Mouse (Mus musculus) hindbrain, embryonic 15.5 days (tissue): Measurements from ENCODE around the gene Rmnd5b. TPM values are rescaled to one million over a fixed set of nuclear protein-coding genes. Genes with fewer than 3 reads are reported as not detected.

ENCODE experiments used
- ATAC-seq: fragments of 200-750 bp; cut with Nextera tagmentation; 2 replicates; pipeline ENCODE4 v1.8.0; 2017; ENCODE audit warnings: low read depth, moderate number of reproducible peaks, moderate TSS enrichment; ENCODE audit not compliant: low FRiP score
- H3K27ac ChIP-seq: fragments of 300-500 bp; sonication (generic); replicated peaks from 2 replicates; pipeline ENCODE4 v1.5.1; 2015; ENCODE audit warnings: mild to moderate bottlenecking, inconsistent platforms
- H3K27me3 ChIP-seq: fragments of 300-500 bp; sonication (generic); 2 replicates; pipeline ENCODE4 v1.6.1; 2015; ENCODE audit warnings: control low read depth, inconsistent platforms
- H3K36me3 ChIP-seq: fragments of 300-500 bp; sonication (generic); 2 replicates; pipeline ENCODE4 v1.6.1; 2015; ENCODE audit warnings: control low read depth, inconsistent platforms
- H3K4me1 ChIP-seq: fragments of 300-500 bp; sonication (generic); replicated peaks from 2 replicates; pipeline ENCODE4 v1.6.1; 2015; ENCODE audit warnings: control low read depth, inconsistent platforms
- H3K4me2 ChIP-seq: fragments of 300-500 bp; sonication (generic); 2 replicates; pipeline ENCODE4 v1.6.1; 2015; ENCODE audit warnings: moderate library complexity, mild to moderate bottlenecking, inconsistent platforms
- H3K4me3 ChIP-seq: fragments of 300-500 bp; sonication (generic); 2 replicates; pipeline ENCODE4 v1.5.1; 2015; ENCODE audit warnings: mild to moderate bottlenecking, inconsistent platforms
- H3K9ac ChIP-seq: fragments of 300-500 bp; sonication (generic); 2 replicates; pipeline ENCODE4 v1.6.1; 2015; ENCODE audit warnings: inconsistent platforms
- H3K9me3 ChIP-seq: fragments of 300-500 bp; sonication (generic); 2 replicates; pipeline ENCODE4 v1.6.1; 2016; ENCODE audit warnings: control low read depth, inconsistent platforms
- WGBS: fragments of 180-500 bp; shearing (Covaris S2); methylation state at CpG from one replicate; pipeline ENCODE4 v1.1.7; 2015; 5-methylcytosine and 5-hydroxymethylcytosine counted together
- polyA plus RNA-seq: library from polyadenylated mRNA; unstranded; fragments of >200 nt; fragmentation: Nextera tagmentation; extraction: Ambion mirVana; gene quantifications from 2 replicates; pipeline ENCODE4 v1.2.1, GENCODE M21; 2015

Gene Rmnd5b
- polyA plus RNA-seq, 1 experiment from 2014 or later = 79.6 TPM

GRCm38 (mm10) chr11:51646751-51647667 lies 11.3 kb upstream of the Rmnd5b start:
- no peak for ATAC-seq
- 69% methylated on average over 15 of the region's 15 CpGs for WGBS
- Histone ChIP-seq H3K9ac (no peak overlapping the region), H3K4me1 (peaks cover 42% of the 10 kb centered on the region), H3K4me3 (no peak overlapping the region), H3K4me2 (0 out of 2 replicates have a peak overlapping the region, but pooled peaks have one; percentile 6), H3K36me3 (0 out of 2 replicates have a peak, but pooled peaks cover 9% of the 10 kb centered on the region), H3K27ac (peak overlapping the region; percentile 7), H3K9me3 (no peaks in the 10 kb centered on the region), H3K27me3 (peaks cover 3% of the 10 kb centered on the region; the same call in 1 of the 2 replicates)

DNA sequence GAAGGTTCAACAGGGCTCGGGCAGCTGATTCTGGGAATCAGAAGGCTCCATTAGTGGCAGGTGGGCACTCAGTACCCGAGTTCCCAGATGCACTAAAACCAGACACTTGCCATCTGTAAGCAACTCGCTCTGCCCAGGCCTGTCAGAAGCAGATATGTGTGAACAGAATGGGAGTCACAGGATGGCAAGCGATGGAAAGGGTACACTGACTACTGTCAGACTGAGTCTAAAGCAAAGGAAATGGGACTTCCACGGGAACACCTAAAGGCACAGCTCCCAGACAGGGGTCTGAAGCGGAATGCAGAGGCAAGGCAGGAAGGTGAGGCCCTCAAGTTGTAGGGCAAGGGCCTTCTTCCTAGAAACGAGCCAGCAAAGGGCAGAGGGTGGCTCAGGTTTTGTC lies 10.5 kb upstream of the Rmnd5b start:
- 84% methylated on average over 7 of the region's 7 CpGs for WGBS
- Histone ChIP-seq H3K9me3 (no peaks in the 10 kb centered on the region), H3K9ac (no peak overlapping the region), H3K4me2 (no peak overlapping the region), H3K4me1 (peaks cover 42% of the 10 kb centered on the region), H3K27me3 (no peaks in the 10 kb centered on the region), H3K27ac (no peak overlapping the region), H3K36me3 (0 out of 2 replicates have a peak, but pooled peaks cover 9% of the 10 kb centered on the region), H3K4me3 (no peak overlapping the region)
- no peak for ATAC-seq

- no peaks in the 10 kb centered on the region for H3K9me3 ChIP-seq
- peaks cover 40% of the 10 kb centered on the region for H3K4me1 ChIP-seq
- H3K27ac ChIP-seq = no peak overlapping the region
- no peak; the same call in 1 of the 2 replicates for ATAC-seq
- 71% methylated on average over 13 of the region's 13 CpGs for WGBS
- no peaks in the 10 kb centered on the region for H3K27me3 ChIP-seq
- 0 out of 2 replicates have a peak, but pooled peaks cover 9% of the 10 kb centered on the region for H3K36me3 ChIP-seq
- no peak overlapping the region for H3K9ac ChIP-seq
- H3K4me2 ChIP-seq = no peak overlapping the region
- no peak overlapping the region for H3K4me3 ChIP-seq
Observed at GRCm38 (mm10) chr11:51645293-51645692, 9.6 kb upstream of the Rmnd5b start.

DNA sequence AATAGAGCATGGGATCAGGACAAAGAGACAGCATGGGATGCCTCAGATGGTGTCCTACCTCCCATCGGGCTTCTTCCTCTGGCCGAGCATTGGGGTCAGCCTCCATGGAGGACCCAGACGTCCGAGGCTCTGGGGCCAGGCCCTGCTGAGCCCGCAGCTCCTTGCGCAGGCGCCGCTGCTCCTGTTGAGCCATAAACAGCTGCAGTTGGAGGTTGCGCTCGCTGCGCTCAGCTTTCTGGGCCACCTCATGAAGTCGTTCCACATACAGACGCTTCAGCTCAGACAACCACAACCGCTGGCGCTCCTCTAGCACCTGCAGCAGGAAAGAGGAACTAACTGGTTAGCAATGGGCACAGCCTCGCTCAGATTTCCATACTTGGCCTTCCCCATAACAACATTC lies 8.5 kb upstream of the Rmnd5b start:
- no peak overlapping the region; the same call in 1 of the 2 replicates for H3K27ac ChIP-seq
- no peak overlapping the region for H3K4me2 ChIP-seq
- peaks cover 29% of the 10 kb centered on the region for H3K4me1 ChIP-seq
- no peaks in the 10 kb centered on the region for H3K9me3 ChIP-seq
- 70% methylated on average over 16 of the region's 16 CpGs for WGBS
- no peak overlapping the region for H3K9ac ChIP-seq
- 0 out of 2 replicates have a peak, but pooled peaks cover 9% of the 10 kb centered on the region for H3K36me3 ChIP-seq
- no peaks in the 10 kb centered on the region for H3K27me3 ChIP-seq
- H3K4me3 ChIP-seq = no peak overlapping the region
- ATAC-seq = no peak

DNA sequence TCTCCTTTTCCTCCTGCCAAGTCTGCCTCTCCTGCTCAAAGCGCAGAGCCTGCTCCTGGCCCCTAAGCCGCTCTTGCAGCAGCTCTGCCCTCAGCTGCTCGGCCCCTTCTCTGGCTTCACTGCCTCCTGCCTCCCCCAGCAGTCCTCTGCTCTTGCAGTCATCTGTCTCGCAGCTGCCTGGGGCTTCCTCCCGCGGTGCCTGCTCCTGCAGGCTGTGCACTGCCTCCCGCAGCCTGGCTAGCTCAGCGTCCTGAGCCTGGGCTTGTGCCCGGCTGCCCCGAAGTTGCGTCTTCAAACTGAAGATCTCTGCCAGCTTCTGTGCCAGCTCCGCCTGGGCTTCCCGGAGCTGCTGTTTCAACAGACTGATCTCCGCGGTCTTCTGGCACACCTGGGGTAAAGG lies 8.1 kb upstream of the Rmnd5b start:
- no peak for ATAC-seq
- 0 out of 2 replicates have a peak overlapping the region, but pooled peaks have one; percentile 0 for H3K27ac ChIP-seq
- 51% methylated on average over 15 of the region's 15 CpGs for WGBS
- H3K4me1 ChIP-seq = peaks cover 25% of the 10 kb centered on the region; the same call in 1 of the 2 replicates
- H3K9me3 ChIP-seq = no peaks in the 10 kb centered on the region
- H3K4me3 ChIP-seq = no peak overlapping the region
- 0 out of 2 replicates have a peak overlapping the region, but pooled peaks have one; percentile 9 for H3K4me2 ChIP-seq
- 0 out of 2 replicates have a peak, but pooled peaks cover 9% of the 10 kb centered on the region for H3K36me3 ChIP-seq
- H3K9ac ChIP-seq = no peak overlapping the region
- H3K27me3 ChIP-seq = no peaks in the 10 kb centered on the region

GRCm38 (mm10) chr11:51643202-51643601 lies 7.5 kb upstream of the Rmnd5b start:
- H3K4me2 ChIP-seq = no peak overlapping the region
- ATAC-seq = no peak
- 76% methylated on average over 9 of the region's 9 CpGs for WGBS
- H3K4me3 ChIP-seq = no peak overlapping the region
- H3K36me3 ChIP-seq = 0 out of 2 replicates have a peak, but pooled peaks cover 9% of the 10 kb centered on the region
- no peaks in the 10 kb centered on the region for H3K9me3 ChIP-seq
- 0 out of 2 replicates have a peak overlapping the region, but pooled peaks have one; percentile 0 for H3K27ac ChIP-seq
- H3K4me1 ChIP-seq = peaks cover 19% of the 10 kb centered on the region; the same call in 1 of the 2 replicates
- H3K9ac ChIP-seq = no peak overlapping the region
- no peaks in the 10 kb centered on the region for H3K27me3 ChIP-seq

- H3K27ac ChIP-seq = no peak overlapping the region
- WGBS = 87% methylated on average over 7 of the region's 7 CpGs
- 0 out of 2 replicates have a peak, but pooled peaks cover 9% of the 10 kb centered on the region for H3K36me3 ChIP-seq
- ATAC-seq = no peak
- no peak overlapping the region for H3K9ac ChIP-seq
- H3K27me3 ChIP-seq = no peaks in the 10 kb centered on the region
- no peak overlapping the region for H3K4me2 ChIP-seq
- peaks cover 24% of the 10 kb centered on the region for H3K4me1 ChIP-seq
- no peaks in the 10 kb centered on the region for H3K9me3 ChIP-seq
- H3K4me3 ChIP-seq = no peak overlapping the region
Observed at GRCm38 (mm10) chr11:51640748-51641147, 5.1 kb upstream of the Rmnd5b start.

- H3K9ac ChIP-seq = no peak overlapping the region
- H3K9me3 ChIP-seq = no peaks in the 10 kb centered on the region
- no peak overlapping the region for H3K4me2 ChIP-seq
- no peak for ATAC-seq
- 74% methylated on average over 5 of the region's 5 CpGs for WGBS
- no peak overlapping the region for H3K27ac ChIP-seq
- H3K4me1 ChIP-seq = peaks cover 25% of the 10 kb centered on the region
- H3K36me3 ChIP-seq = 0 out of 2 replicates have a peak, but pooled peaks cover 5% of the 10 kb centered on the region
- H3K4me3 ChIP-seq = no peak overlapping the region
- H3K27me3 ChIP-seq = no peaks in the 10 kb centered on the region
Observed at GRCm38 (mm10) chr11:51638497-51638896, 2.8 kb upstream of the Rmnd5b start.

DNA sequence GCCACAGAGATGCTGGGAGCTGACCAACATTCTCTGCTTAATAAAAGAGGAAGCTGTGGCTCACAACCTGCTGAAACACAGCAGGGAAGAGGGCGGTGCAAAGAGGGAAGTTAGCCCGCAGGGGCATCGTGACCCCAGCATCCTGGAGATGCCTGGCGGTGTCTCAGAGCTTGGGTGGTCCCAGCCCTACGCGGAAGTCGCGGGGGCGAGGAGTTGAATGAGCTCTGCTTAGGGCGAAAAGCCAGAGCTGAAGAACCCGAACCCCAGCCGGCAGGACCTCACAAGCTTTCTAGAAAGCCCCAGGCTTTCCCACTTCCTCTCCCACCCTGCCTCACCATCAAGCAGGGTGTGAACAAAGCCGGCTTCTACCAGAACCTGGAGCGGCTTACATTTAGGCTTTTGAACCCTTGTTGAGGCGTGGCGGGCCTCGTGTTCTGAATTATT lies 2.3 kb upstream of the Rmnd5b start:
- Histone ChIP-seq H3K9me3 (no peaks in the 10 kb centered on the region), H3K4me1 (peaks cover 25% of the 10 kb centered on the region), H3K27me3 (no peaks in the 10 kb centered on the region), H3K36me3 (0 out of 2 replicates have a peak, but pooled peaks cover 1% of the 10 kb centered on the region), H3K27ac (no peak overlapping the region), H3K4me3 (no peak overlapping the region), H3K4me2 (no peak overlapping the region), H3K9ac (no peak overlapping the region)
- ATAC-seq = no peak
- 5% methylated on average over 17 of the region's 17 CpGs for WGBS

DNA sequence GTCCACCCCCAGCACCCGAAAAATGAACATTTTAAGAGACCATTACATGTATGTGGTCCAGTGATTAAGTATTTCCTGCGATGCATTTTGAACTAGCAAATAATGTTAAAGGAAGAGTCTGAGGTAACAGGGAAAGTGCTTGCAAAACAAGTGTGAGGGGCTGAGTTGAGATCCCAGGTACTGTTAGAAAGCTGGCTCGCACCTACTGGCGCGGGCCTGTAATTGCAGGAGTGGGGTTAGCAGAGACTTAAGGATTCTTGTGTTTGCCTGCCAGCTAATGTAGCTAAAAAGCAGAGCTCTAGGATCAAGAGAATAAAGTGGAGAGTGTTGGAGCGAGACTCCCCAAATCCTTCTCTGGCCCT lies 608 bp upstream of the Rmnd5b start:
- H3K36me3 ChIP-seq = no peaks in the 10 kb centered on the region
- WGBS = 4% methylated on average over 6 of the region's 6 CpGs
- H3K4me1 ChIP-seq = peaks cover 27% of the 10 kb centered on the region
- no peak for ATAC-seq
- H3K4me2 ChIP-seq = peak overlapping the region; percentile 72
- H3K27me3 ChIP-seq = no peaks in the 10 kb centered on the region
- peak overlapping the region; percentile 86 for H3K27ac ChIP-seq
- H3K9me3 ChIP-seq = no peaks in the 10 kb centered on the region
- peak overlapping the region; percentile 86 for H3K4me3 ChIP-seq
- H3K9ac ChIP-seq = peak overlapping the region; percentile 82

GRCm38 (mm10) chr11:51635127-51635524 lies 570 bp downstream of the Rmnd5b start:
- Histone ChIP-seq H3K4me2 (peak overlapping the region; percentile 72), H3K27ac (peak overlapping the region; percentile 86), H3K9me3 (no peaks in the 10 kb centered on the region), H3K4me1 (peaks cover 27% of the 10 kb centered on the region), H3K4me3 (peak overlapping the region; percentile 86), H3K9ac (peak overlapping the region; percentile 82), H3K27me3 (no peaks in the 10 kb centered on the region), H3K36me3 (no peaks in the 10 kb centered on the region)
- 18% methylated on average over 6 of the region's 6 CpGs for WGBS
- ATAC-seq = no peak

DNA sequence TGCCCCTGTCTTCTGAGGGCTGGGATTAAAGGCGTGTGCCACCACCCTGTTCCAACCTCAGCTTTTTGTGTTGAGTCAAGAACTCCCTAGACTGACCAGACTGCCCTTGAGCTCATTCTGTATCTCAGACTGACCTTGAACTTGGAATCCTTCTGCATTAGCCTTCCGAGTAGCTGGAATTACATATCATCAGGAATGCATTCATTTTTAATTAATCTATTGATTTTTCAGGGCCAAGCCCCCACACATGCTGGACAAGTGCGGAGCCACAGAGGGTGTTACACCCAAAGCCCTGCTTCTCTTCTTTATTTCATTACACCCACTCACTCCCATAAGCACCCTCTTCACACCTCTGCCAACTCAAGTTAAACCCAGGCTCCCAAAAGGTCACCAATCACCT lies 2.0 kb downstream of the Rmnd5b start:
- H3K4me1 ChIP-seq = peaks cover 27% of the 10 kb centered on the region
- H3K9ac ChIP-seq = no peak overlapping the region
- no peaks in the 10 kb centered on the region for H3K9me3 ChIP-seq
- H3K27ac ChIP-seq = no peak overlapping the region
- no peak overlapping the region for H3K4me2 ChIP-seq
- WGBS = 93% methylated on average over 3 of the region's 3 CpGs
- no peaks in the 10 kb centered on the region for H3K27me3 ChIP-seq
- no peak for ATAC-seq
- no peak overlapping the region for H3K4me3 ChIP-seq
- peaks cover 4% of the 10 kb centered on the region; the same call in 1 of the 2 replicates for H3K36me3 ChIP-seq
